Mouse (Mus musculus) stomach, postnatal 0 days (tissue): Measurements from ENCODE around the gene Slc35e2.

Experiments used
- CTCF ChIP-seq: IDR thresholded peaks from 2 replicates; pipeline ENCODE4 v1.5.1; 2016; ENCODE audit warnings: antibody characterized with exemption, low read depth, mild to moderate bottlenecking, moderate library complexity
- EP300 ChIP-seq: optimal IDR thresholded peaks from 2 replicates; pipeline ENCODE3; 2016; ENCODE audit warnings: antibody characterized with exemption

- TF ChIP-seq EP300 (peak; percentile 43), CTCF (no peak; the same call in 1 of the 2 replicates)
These were observed 23.4 kb downstream of the Slc35e2 start, which contains the start of gene Cdk11b for GRCm38 (mm10) chr4:155624338-155625291.
